Mouse (Mus musculus) forebrain, embryonic 12.5 days (tissue): ENCODE data around the gene Scn2a. TPM values are rescaled to one million over a fixed set of nuclear protein-coding genes. Genes with fewer than 3 reads are reported as not detected.

Experiments
- ATAC-seq: fragments of 200-750 bp; cut with Nextera tagmentation; 2 replicates; pipeline ENCODE4 v1.8.0; 2017; ENCODE audit warnings: moderate TSS enrichment; ENCODE audit not compliant: low FRiP score
- H3K27ac ChIP-seq: fragments of 300-500 bp; sonication (generic); 2 replicates; pipeline ENCODE4 v1.5.1; 2016; ENCODE audit warnings: mild to moderate bottlenecking
- H3K27me3 ChIP-seq: fragments of 300-500 bp; sonication (generic); 2 replicates; pipeline ENCODE4 v1.6.1; 2016; ENCODE audit warnings: mild to moderate bottlenecking
- H3K36me3 ChIP-seq: fragments of 300-500 bp; sonication (generic); replicated peaks from 2 replicates; pipeline ENCODE4 v1.6.1; 2016; ENCODE audit warnings: mild to moderate bottlenecking
- H3K4me1 ChIP-seq: fragments of 300-500 bp; sonication (generic); 2 replicates; pipeline ENCODE4 v1.6.1; 2016
- H3K4me2 ChIP-seq: fragments of 300-500 bp; sonication (generic); 2 replicates; pipeline ENCODE4 v1.6.1; 2016; ENCODE audit warnings: mild to moderate bottlenecking, moderate library complexity
- H3K4me3 ChIP-seq: fragments of 300-500 bp; sonication (generic); replicated peaks from 2 replicates; pipeline ENCODE4 v1.5.1; 2016; ENCODE audit warnings: mild to moderate bottlenecking
- H3K9ac ChIP-seq: fragments of 300-500 bp; sonication (generic); 2 replicates; pipeline ENCODE4 v1.6.1; 2016; ENCODE audit warnings: mild to moderate bottlenecking
- H3K9me3 ChIP-seq: fragments of 300-500 bp; sonication (generic); 2 replicates; pipeline ENCODE4 v1.6.1; 2016
- WGBS: fragments of 180-500 bp; shearing (Covaris S2); methylation state at CpG from one replicate; pipeline ENCODE4 v1.1.7; 2016; 5-methylcytosine and 5-hydroxymethylcytosine counted together
- polyA plus RNA-seq: library from polyadenylated mRNA; unstranded; fragments of >200 nt; fragmentation: Nextera tagmentation; extraction: Ambion mirVana; gene quantifications from 2 replicates; pipeline ENCODE4 v1.2.1, GENCODE M21; 2016

Gene Scn2a
- polyA plus RNA-seq, result 9.4 and 12.3 TPM in 2 replicates

DNA sequence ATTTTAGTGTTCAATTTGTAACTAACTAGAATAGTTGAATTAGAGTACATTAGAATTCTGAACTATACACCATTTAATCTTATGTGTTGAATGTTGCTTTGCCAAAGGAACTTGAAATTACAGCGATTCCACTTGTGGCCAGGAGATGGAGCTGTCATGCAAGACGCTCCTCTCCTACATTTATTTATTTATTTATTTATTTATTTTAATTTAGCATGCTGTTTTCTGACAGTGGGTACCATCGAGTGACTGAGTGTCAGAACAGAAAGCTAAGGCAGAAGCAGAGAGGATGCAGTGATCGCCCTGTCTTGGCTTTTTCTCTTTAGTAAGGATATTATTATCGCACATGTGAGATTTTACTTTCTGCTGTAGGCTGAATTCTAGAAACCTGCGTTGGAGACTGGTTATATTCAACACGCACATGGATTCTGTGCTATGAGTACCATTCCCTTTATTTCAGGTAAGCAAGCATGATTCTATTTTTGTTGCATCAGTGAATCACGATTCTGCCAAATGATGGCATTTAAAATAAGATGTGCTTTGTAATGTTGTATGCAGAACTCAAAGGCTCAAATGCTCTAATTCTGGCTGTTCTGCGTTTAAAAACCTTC is at the start of gene Scn2a:
TSS of gene Scn2a (plus strand) at position 216 of the 611 bp plus-strand sequence.
- peak within 1 kb of the TSS; percentile 15; the same call in 1 of the 2 replicates for H3K4me2 ChIP-seq
- H3K27ac ChIP-seq, result peak within 1 kb of the TSS; percentile 70
- H3K9me3 ChIP-seq, result no peaks in the 10 kb centered on the region
- H3K4me1 ChIP-seq, result peaks cover 5% of the 10 kb centered on the region; the same call in 1 of the 2 replicates
- no peaks in the 10 kb centered on the region for H3K36me3 ChIP-seq
- peak within 1 kb of the TSS; percentile 36; the same call in 1 of the 2 replicates for H3K9ac ChIP-seq
- ATAC-seq, result peak; percentile 45
- WGBS, result 47% methylated on average over 9 of the region's 9 CpGs
- no peaks in the 10 kb centered on the region for H3K27me3 ChIP-seq
- 0 out of 2 replicates have a peak within 1 kb of the TSS, but pooled peaks have one; percentile 18 for H3K4me3 ChIP-seq

DNA sequence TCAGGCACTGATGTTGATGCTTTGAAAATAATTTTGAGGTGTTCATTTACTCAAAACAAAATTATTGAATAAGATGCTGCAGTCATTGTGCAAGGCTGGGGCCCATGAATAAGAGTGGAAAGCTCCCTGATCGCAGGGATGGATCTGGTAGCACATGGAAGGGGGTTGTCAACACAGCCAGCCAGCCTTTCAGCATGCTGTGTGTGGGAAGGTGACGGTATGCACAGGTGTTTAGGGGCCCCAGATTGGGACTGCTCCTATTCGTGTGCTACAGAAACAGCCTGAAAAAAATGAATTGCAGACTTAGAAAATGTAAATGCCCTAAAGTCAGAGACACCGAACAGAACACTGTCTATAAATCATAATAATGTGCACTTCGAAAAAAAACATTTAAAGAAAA is 32.9 kb upstream of the Scn2a start:
- Histone ChIP-seq H3K27ac (no peak overlapping the region), H3K9me3 (no peaks in the 10 kb centered on the region), H3K4me3 (no peak overlapping the region), H3K4me1 (no peaks in the 10 kb centered on the region), H3K27me3 (no peaks in the 10 kb centered on the region), H3K36me3 (no peaks in the 10 kb centered on the region), H3K9ac (no peak overlapping the region), H3K4me2 (no peak overlapping the region)
- no peak for ATAC-seq
- WGBS, result 84% methylated on average over 5 of the region's 5 CpGs

GRCm38 (mm10) chr2:65607813-65608212 is 12.8 kb upstream of the Scn2a start:
- H3K36me3 ChIP-seq, result no peaks in the 10 kb centered on the region
- H3K4me2 ChIP-seq, result no peak overlapping the region
- no peaks in the 10 kb centered on the region for H3K4me1 ChIP-seq
- H3K9me3 ChIP-seq, result no peaks in the 10 kb centered on the region
- no peak for ATAC-seq
- H3K27ac ChIP-seq, result no peak overlapping the region
- no peak overlapping the region for H3K9ac ChIP-seq
- H3K27me3 ChIP-seq, result no peaks in the 10 kb centered on the region
- no peak overlapping the region for H3K4me3 ChIP-seq

- Histone ChIP-seq H3K36me3 (no peaks in the 10 kb centered on the region), H3K9me3 (no peaks in the 10 kb centered on the region), H3K4me3 (no peak overlapping the region), H3K27me3 (no peaks in the 10 kb centered on the region), H3K4me2 (no peak overlapping the region), H3K4me1 (0 out of 2 replicates have a peak, but pooled peaks cover 5% of the 10 kb centered on the region), H3K27ac (no peak overlapping the region), H3K9ac (no peak overlapping the region)
- 87% methylated on average over 4 of the region's 4 CpGs for WGBS
- no peak for ATAC-seq
Observed at GRCm38 (mm10) chr2:65611887-65612286, 8.7 kb upstream of the Scn2a start.

DNA sequence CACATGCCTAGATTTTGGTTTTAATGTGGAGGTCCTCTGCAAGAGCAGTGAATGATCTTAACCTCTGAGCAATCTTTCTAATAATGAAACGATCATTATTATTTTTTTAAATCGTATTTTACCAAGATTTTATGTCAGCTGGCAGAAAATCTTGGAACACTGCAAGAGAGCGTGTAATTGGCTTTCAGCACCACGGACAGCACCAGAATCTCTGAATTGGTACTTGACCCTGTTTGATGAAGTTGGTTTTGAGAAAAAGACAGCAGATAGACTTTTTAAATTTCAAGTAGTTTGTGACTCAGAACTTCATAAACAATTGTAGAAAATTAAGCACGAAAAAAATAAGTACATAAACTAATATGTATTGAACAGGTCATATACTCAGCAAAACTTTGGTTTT is 790 bp upstream of the Scn2a start:
- no peak overlapping the region for H3K9ac ChIP-seq
- ATAC-seq, result no peak

DNA sequence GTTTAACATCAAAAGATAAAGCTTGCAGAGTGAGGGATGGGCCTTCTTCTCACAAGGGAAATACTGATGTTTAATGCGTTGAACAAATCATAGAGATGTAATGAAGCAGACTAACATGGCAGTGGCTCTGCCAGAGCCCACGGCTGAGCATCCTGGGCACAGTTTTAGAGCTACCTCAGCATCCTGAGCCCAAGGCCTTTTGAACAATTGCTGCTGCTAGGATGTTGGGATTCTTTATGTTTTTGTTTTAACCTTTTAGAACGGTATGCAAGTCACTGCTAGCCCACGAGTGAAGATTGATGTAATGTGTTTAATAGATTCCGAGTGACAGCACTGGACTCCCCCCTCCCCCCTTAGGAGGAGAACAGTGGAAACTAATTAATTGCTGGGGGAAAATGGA is 683 bp downstream of the Scn2a start:
- Histone ChIP-seq H3K4me2 (peak overlapping the region; percentile 15; the same call in 1 of the 2 replicates), H3K9ac (peak overlapping the region; percentile 36; the same call in 1 of the 2 replicates)

More for the DNA sequence above, 790 bp upstream of the Scn2a start:
- WGBS, result 28% methylated on average over 5 of the region's 5 CpGs
- no peaks in the 10 kb centered on the region for H3K36me3 ChIP-seq
- no peak overlapping the region for H3K4me2 ChIP-seq
- no peak overlapping the region for H3K27ac ChIP-seq
- no peak overlapping the region for H3K4me3 ChIP-seq
- no peaks in the 10 kb centered on the region for H3K27me3 ChIP-seq
- H3K4me1 ChIP-seq, result peaks cover 5% of the 10 kb centered on the region; the same call in 1 of the 2 replicates
- H3K9me3 ChIP-seq, result no peaks in the 10 kb centered on the region

DNA sequence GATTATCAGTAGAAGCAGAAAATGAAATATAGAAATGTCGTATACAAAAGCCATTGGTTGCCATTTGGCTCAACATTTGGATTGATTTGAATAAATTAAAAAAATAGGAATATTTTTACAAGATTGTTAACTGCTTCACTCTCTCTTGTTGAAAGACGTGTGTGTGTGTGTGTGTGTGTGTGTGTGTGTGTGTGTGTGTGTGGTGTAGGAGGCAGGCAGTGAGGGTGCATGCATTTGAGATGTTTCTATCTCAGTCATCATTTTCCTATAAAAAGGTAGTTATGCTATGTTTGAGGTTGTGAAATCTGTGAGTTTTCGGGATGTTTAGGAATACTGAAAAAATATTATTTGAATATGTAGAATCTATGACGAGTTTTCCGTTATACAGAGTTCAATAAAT is 1.3 kb downstream of the Scn2a start:
- Histone ChIP-seq H3K36me3 (no peaks in the 10 kb centered on the region), H3K4me1 (no peaks in the 10 kb centered on the region; the same call in 1 of the 2 replicates), H3K9ac (no peak overlapping the region), H3K4me3 (no peak overlapping the region), H3K4me2 (no peak overlapping the region; the same call in 1 of the 2 replicates), H3K27ac (no peak overlapping the region), H3K9me3 (no peaks in the 10 kb centered on the region), H3K27me3 (no peaks in the 10 kb centered on the region)
- no peak for ATAC-seq
- WGBS, result 78% methylated on average over 5 of the region's 5 CpGs

More for the DNA sequence above, 683 bp downstream of the Scn2a start:
- peak; percentile 45; the same call in 1 of the 2 replicates for ATAC-seq
- H3K9me3 ChIP-seq, result no peaks in the 10 kb centered on the region
- peaks cover 2% of the 10 kb centered on the region; the same call in 1 of the 2 replicates for H3K4me1 ChIP-seq
- 15% methylated on average over 5 of the region's 5 CpGs for WGBS
- H3K36me3 ChIP-seq, result no peaks in the 10 kb centered on the region
- 0 out of 2 replicates have a peak overlapping the region, but pooled peaks have one; percentile 18 for H3K4me3 ChIP-seq
- H3K27ac ChIP-seq, result peak overlapping the region; percentile 70
- no peaks in the 10 kb centered on the region for H3K27me3 ChIP-seq

DNA sequence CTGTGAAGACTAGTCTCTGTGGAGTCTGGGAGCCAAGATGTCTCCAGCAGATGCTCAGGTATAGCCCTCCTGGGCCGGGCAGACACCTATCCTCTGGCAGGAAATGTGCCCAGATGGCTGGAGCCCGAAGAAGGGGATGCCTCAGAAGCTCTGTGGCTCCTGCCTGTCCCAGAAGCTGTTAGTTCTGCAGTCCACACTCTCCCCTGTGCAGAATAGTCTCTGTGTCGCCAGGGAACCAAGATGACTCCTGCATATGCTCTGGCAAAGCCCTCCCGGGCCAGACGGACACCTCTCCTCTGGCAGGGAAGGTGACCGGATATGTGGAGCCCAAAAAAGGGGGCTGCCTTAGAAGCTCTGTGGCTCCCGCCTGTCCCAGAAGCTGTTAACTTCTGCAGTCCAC is 32.1 kb downstream of the Scn2a start:
- Histone ChIP-seq H3K4me2 (no peak overlapping the region), H3K9ac (no peak overlapping the region), H3K36me3 (no peaks in the 10 kb centered on the region), H3K4me3 (no peak overlapping the region), H3K4me1 (no peaks in the 10 kb centered on the region), H3K27me3 (no peaks in the 10 kb centered on the region), H3K27ac (no peak overlapping the region), H3K9me3 (no peaks in the 10 kb centered on the region)
- no peak for ATAC-seq
- WGBS, result 83% methylated on average over 7 of the region's 7 CpGs

DNA sequence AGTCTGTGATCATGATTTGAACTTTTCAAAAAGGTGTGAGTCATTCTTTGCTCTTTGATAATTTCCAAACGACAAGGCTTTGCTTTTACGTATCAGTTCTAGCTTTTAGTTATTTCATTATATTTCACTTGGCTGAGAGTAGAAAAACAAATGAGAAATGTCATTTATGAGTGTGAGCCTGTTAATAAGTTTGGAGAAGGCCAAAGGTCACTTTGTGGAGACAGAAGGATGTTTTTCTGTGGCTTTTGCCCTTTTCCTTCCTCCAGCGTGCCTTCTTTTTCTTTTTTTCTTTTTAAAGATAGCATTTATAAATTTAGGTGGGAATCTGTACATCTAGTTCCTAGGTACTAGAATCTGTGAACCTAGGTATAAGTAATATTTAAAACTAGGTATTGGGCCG is 36.5 kb downstream of the Scn2a start:
- H3K4me2 ChIP-seq, result no peak overlapping the region
- no peaks in the 10 kb centered on the region for H3K4me1 ChIP-seq
- no peak for ATAC-seq
- 87% methylated on average over 4 of the region's 4 CpGs for WGBS
- H3K36me3 ChIP-seq, result no peaks in the 10 kb centered on the region
- no peak overlapping the region for H3K9ac ChIP-seq
- H3K4me3 ChIP-seq, result no peak overlapping the region
- H3K9me3 ChIP-seq, result no peaks in the 10 kb centered on the region
- H3K27ac ChIP-seq, result no peak overlapping the region
- H3K27me3 ChIP-seq, result no peaks in the 10 kb centered on the region

- ATAC-seq, result no peak
- H3K27me3 ChIP-seq, result no peaks in the 10 kb centered on the region
- H3K9me3 ChIP-seq, result no peaks in the 10 kb centered on the region
- no peaks in the 10 kb centered on the region for H3K36me3 ChIP-seq
- no peak overlapping the region for H3K9ac ChIP-seq
- no peak overlapping the region for H3K27ac ChIP-seq
- no peak overlapping the region for H3K4me2 ChIP-seq
- H3K4me3 ChIP-seq, result no peak overlapping the region
- H3K4me1 ChIP-seq, result peaks cover 2% of the 10 kb centered on the region; the same call in 1 of the 2 replicates
- WGBS, result 85% methylated on average over 8 of the region's 8 CpGs
Observed at GRCm38 (mm10) chr2:65658430-65658829, 37.9 kb downstream of the Scn2a start.

GRCm38 (mm10) chr2:65663892-65664291 is 43.3 kb downstream of the Scn2a start:
- no peaks in the 10 kb centered on the region for H3K36me3 ChIP-seq
- no peaks in the 10 kb centered on the region for H3K9me3 ChIP-seq
- no peak for ATAC-seq
- H3K4me1 ChIP-seq, result peaks cover 19% of the 10 kb centered on the region
- H3K27me3 ChIP-seq, result no peaks in the 10 kb centered on the region
- H3K4me3 ChIP-seq, result no peak overlapping the region
- no peak overlapping the region for H3K27ac ChIP-seq
- no peak overlapping the region for H3K4me2 ChIP-seq
- H3K9ac ChIP-seq, result no peak overlapping the region

DNA sequence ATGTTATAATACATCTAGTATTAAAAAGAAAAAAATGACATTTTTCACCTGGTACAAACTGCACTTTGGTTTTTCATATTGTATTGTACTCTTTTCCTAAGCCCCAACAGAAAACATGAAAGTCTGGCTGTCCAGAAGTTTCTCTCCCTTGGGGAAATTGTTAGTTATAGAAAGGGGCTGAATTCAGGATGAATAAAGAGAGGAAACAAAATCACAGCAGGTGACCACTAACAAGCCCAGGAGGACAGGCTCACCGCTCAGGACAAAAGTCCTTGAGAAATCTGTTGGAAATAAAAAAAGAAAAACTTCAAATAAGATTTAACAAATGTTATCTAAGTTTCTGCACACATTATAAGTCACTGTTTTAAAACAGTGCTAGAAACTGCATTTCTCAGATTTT is 43.9 kb downstream of the Scn2a start:
- H3K4me3 ChIP-seq, result no peak overlapping the region
- 11% methylated on average over 1 of the region's 1 CpGs for WGBS
- H3K4me1 ChIP-seq, result peaks cover 20% of the 10 kb centered on the region
- no peak overlapping the region for H3K9ac ChIP-seq
- no peak for ATAC-seq
- no peak overlapping the region for H3K4me2 ChIP-seq
- H3K36me3 ChIP-seq, result no peaks in the 10 kb centered on the region
- H3K27me3 ChIP-seq, result no peaks in the 10 kb centered on the region
- no peak overlapping the region for H3K27ac ChIP-seq
- no peaks in the 10 kb centered on the region for H3K9me3 ChIP-seq

- Histone ChIP-seq H3K9me3 (no peaks in the 10 kb centered on the region), H3K4me1 (peaks cover 20% of the 10 kb centered on the region), H3K36me3 (no peaks in the 10 kb centered on the region), H3K4me3 (no peak overlapping the region), H3K27me3 (no peaks in the 10 kb centered on the region), H3K27ac (no peak overlapping the region), H3K4me2 (no peak overlapping the region), H3K9ac (no peak overlapping the region)
- WGBS, result 10% methylated on average over 4 of the region's 4 CpGs
- ATAC-seq, result peak; percentile 33; the same call in 1 of the 2 replicates
Observed at GRCm38 (mm10) chr2:65665180-65665579, 44.6 kb downstream of the Scn2a start.
